Mouse (Mus musculus) CD4-positive, CD25-positive, alpha-beta regulatory T cell, adult 2 months (primary cell): ENCODE results near the gene Jakmip3.

Experiments
- DNase-seq: peaks from one replicate; pipeline ENCODE4 v3.0.0-alpha.2; 2012; ENCODE audit warnings: low read depth, low spot score

The Jakmip3 gene

GRCm38 (mm10) chr7:138947741-138948140, 7.2 kb downstream of the Jakmip3 start:
- DNase-seq: no peak

GRCm38 (mm10) chr7:138948309-138948708, 7.8 kb downstream of the Jakmip3 start:
- no peak for DNase-seq

- no peak for DNase-seq
Measured at GRCm38 (mm10) chr7:138955787-138956186, 15.3 kb downstream of the Jakmip3 start.

- no peak for DNase-seq
Measured at GRCm38 (mm10) chr7:138957106-138957505, 16.6 kb downstream of the Jakmip3 start.

- DNase-seq: no peak
Measured at GRCm38 (mm10) chr7:138959747-138960146, 19.2 kb downstream of the Jakmip3 start.

- no peak for DNase-seq
Measured at GRCm38 (mm10) chr7:138963756-138964155, 23.2 kb downstream of the Jakmip3 start.

- no peak for DNase-seq
Measured at GRCm38 (mm10) chr7:138968010-138968620, 27.6 kb downstream of the Jakmip3 start.

- DNase-seq: no peak
Measured at GRCm38 (mm10) chr7:138977510-138977909, 37.0 kb downstream of the Jakmip3 start.

GRCm38 (mm10) chr7:138984576-138984975, 44.0 kb downstream of the Jakmip3 start:
- no peak for DNase-seq

GRCm38 (mm10) chr7:138989156-138989555, 48.6 kb downstream of the Jakmip3 start:
- DNase-seq: no peak

- DNase-seq: no peak
Measured at GRCm38 (mm10) chr7:139002692-139003091, 62.2 kb downstream of the Jakmip3 start.

GRCm38 (mm10) chr7:139003250-139003649, 62.7 kb downstream of the Jakmip3 start:
- no peak for DNase-seq

- no peak for DNase-seq
Measured at GRCm38 (mm10) chr7:139009786-139010502, 69.4 kb downstream of the Jakmip3 start.

- peak; percentile 53 for DNase-seq
Measured at GRCm38 (mm10) chr7:139011027-139011426, 70.5 kb downstream of the Jakmip3 start.

- DNase-seq: no peak
Measured at GRCm38 (mm10) chr7:139011586-139011985, 71.1 kb downstream of the Jakmip3 start.

GRCm38 (mm10) chr7:139012767-139013369, 72.3 kb downstream of the Jakmip3 start:
- DNase-seq: no peak

- no peak for DNase-seq
Measured at GRCm38 (mm10) chr7:139015143-139015542, 74.6 kb downstream of the Jakmip3 start.

GRCm38 (mm10) chr7:139016288-139016687, 75.8 kb downstream of the Jakmip3 start:
- DNase-seq: no peak

GRCm38 (mm10) chr7:139017249-139017903, 76.8 kb downstream of the Jakmip3 start:
- DNase-seq: no peak

GRCm38 (mm10) chr7:139020884-139021283, 80.4 kb downstream of the Jakmip3 start:
- DNase-seq: peak; percentile 19

GRCm38 (mm10) chr7:139021326-139021725, 80.8 kb downstream of the Jakmip3 start:
- no peak for DNase-seq

GRCm38 (mm10) chr7:139027136-139027535, 86.6 kb downstream of the Jakmip3 start:
- DNase-seq: no peak
